Mouse (Mus musculus): ENCODE measurements at regions not wholly inside any gene's neighbourhood (a gene's known extent, or its start where the extent isn't known, plus 50 kb on each side); places are given as distances from the start of the nearest gene placed in this dataset.

- no peaks in the 10 kb centered on the region for H3K79me2 ChIP-seq (ENCODE audit: control insufficient read depth, insufficient read depth, low read length, poor library complexity)
These were observed 181.4 kb downstream of the Fam173b start for GRCm38 (mm10) chr15:31783081-31783480.

DNA sequence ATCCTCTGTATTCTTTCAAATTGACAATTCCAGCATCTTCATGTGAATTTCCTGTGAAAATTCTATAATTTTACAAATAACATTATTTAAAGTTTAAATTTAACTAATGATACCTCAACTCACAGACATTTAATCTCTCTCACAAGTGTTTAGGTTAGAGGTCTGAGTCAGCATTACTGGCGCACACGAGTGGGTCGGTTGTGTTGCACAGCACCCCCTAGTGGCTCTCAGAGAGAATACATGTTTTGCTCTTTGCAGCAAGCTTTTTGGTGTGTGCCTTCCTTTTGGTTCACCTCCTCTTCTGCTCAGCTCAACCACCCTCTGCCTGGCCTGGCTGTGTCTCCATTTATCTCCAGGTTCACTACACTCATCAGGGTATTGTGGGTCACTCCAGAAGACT lies 183.4 kb downstream of the Fam173b start:
- peak; percentile 61 for DNase-seq (ENCODE audit: low read depth, low spot score)
- no peaks in the 10 kb centered on the region for H3K27me3 ChIP-seq (ENCODE audit: control insufficient read depth in 1 of 2, insufficient read depth in 2 of 2, low read length in 2 of 2)
- H3K36me3 ChIP-seq (ENCODE audit: control insufficient read depth in 1 of 2, insufficient read depth in 2 of 2, low read length in 2 of 2) = no peaks in the 10 kb centered on the region
- no peak overlapping the region for H3K27ac ChIP-seq (ENCODE audit: control insufficient read depth, low read depth, low read length)
- no peak overlapping the region for H3K9ac ChIP-seq (ENCODE audit: control insufficient read depth, low read depth, low read length, poor library complexity, severe bottlenecking)
- H3K4me3 ChIP-seq (ENCODE audit: control insufficient read depth in 1 of 2, insufficient read depth in 1 of 2, low read depth in 2 of 2, low read length in 2 of 2) = no peak overlapping the region
- no peaks in the 10 kb centered on the region for H3K79me2 ChIP-seq (ENCODE audit: control insufficient read depth, insufficient read depth, low read length, poor library complexity)
- H3K4me1 ChIP-seq (ENCODE audit: control insufficient read depth in 1 of 2, insufficient read depth in 2 of 2, low read length in 2 of 2) = no peaks in the 10 kb centered on the region
- no peaks in the 10 kb centered on the region for H3K9me3 ChIP-seq (replicated peaks; ENCODE audit: insufficient read depth, low read length)
- no peak for TF ChIP-seq HCFC1 (IDR thresholded peaks at IDR 0.05; ENCODE audit: low read depth, low read length)
- no peak for TF ChIP-seq CHD2 (IDR thresholded peaks at IDR 0.05; ENCODE audit: low read length)
- TF ChIP-seq POLR2AphosphoS2 (IDR thresholded peaks at IDR 0.05; ENCODE audit: low read length) = no peak
- no peak for TF ChIP-seq MAZ (IDR thresholded peaks at IDR 0.05; ENCODE audit: low read depth, low read length)
- TF ChIP-seq GATA1 (IDR thresholded peaks at IDR 0.05; ENCODE audit: low read depth, low read length) = no peak
- TF ChIP-seq MEF2A (IDR thresholded peaks at IDR 0.05; ENCODE audit: extremely low read depth, insufficient replicate concordance, low read depth, low read length, poor library complexity, severe bottlenecking) = no peak
- no peak for TF ChIP-seq TAL1 (IDR thresholded peaks at IDR 0.05; ENCODE audit: low read length)
- TF ChIP-seq CHD1 (IDR thresholded peaks at IDR 0.05; ENCODE audit: low read depth, low read length) = no peak
- TF ChIP-seq BHLHE40 (IDR thresholded peaks at IDR 0.05; ENCODE audit: borderline replicate concordance, low read depth, low read length) = no peak
- no peak for TF ChIP-seq TBP (IDR thresholded peaks at IDR 0.05; ENCODE audit: low read depth, low read length)
- no peak for TF ChIP-seq MXI1 (IDR thresholded peaks at IDR 0.05; ENCODE audit: low read depth, low read length)
- TF ChIP-seq NELFE (IDR thresholded peaks at IDR 0.05; ENCODE audit: low read depth, low read length) = no peak
- no peak for TF ChIP-seq GABPA (IDR thresholded peaks at IDR 0.05; ENCODE audit: low read depth, low read length)
- no peak for TF ChIP-seq JUND (IDR thresholded peaks at IDR 0.05; ENCODE audit: low read depth, low read length)
- no peak for TF ChIP-seq KAT2A (conservative IDR thresholded peaks at IDR 0.05; ENCODE audit: low read depth, low read length)
- no peak for TF ChIP-seq POLR2AphosphoS5 (IDR thresholded peaks at IDR 0.05; ENCODE audit: borderline replicate concordance, low read depth, low read length)
- no peak for TF ChIP-seq EP300 (IDR thresholded peaks at IDR 0.05; ENCODE audit: low read depth in 1 of 2, low read length in 2 of 2)
- no peak for TF ChIP-seq RCOR1 (IDR thresholded peaks at IDR 0.05; ENCODE audit: low read depth, low read length)
- TF ChIP-seq UBTF (IDR thresholded peaks at IDR 0.05; ENCODE audit: borderline replicate concordance, insufficient read depth, low read depth, low read length) = no peak
- TF ChIP-seq SIN3A (IDR thresholded peaks at IDR 0.05; ENCODE audit: low read length) = no peak
- no peak for TF ChIP-seq ETS1 (IDR thresholded peaks at IDR 0.05; ENCODE audit: low read depth, low read length)
- no peak for TF ChIP-seq ZKSCAN1 (IDR thresholded peaks at IDR 0.05; ENCODE audit: low read depth, low read length)
- peak; percentile 94 for TF ChIP-seq MAFK (IDR thresholded peaks at IDR 0.05; ENCODE audit: borderline replicate concordance, low read depth, low read length)
- TF ChIP-seq SMC3 (IDR thresholded peaks at IDR 0.05; ENCODE audit: low read depth, low read length) = peak; percentile 78
- TF ChIP-seq MYC (IDR thresholded peaks at IDR 0.05; ENCODE audit: low read depth, low read length) = no peak
- peak; percentile 74 for TF ChIP-seq RAD21 (IDR thresholded peaks at IDR 0.05; ENCODE audit: low read depth, low read length)
- TF ChIP-seq ZNF384 (IDR thresholded peaks at IDR 0.05; ENCODE audit: low read depth, low read length) = no peak
- no peak for TF ChIP-seq TCF12 (IDR thresholded peaks at IDR 0.05; ENCODE audit: low read depth, low read length)
- no peak for TF ChIP-seq MYB (IDR thresholded peaks at IDR 0.05; ENCODE audit: low read depth, low read length)
- TF ChIP-seq ZMIZ1 (IDR thresholded peaks at IDR 0.05; ENCODE audit: low read depth, low read length) = no peak
- TF ChIP-seq USF1 (IDR thresholded peaks at IDR 0.05; ENCODE audit: low read depth, low read length) = no peak
- TF ChIP-seq ELF1 (IDR thresholded peaks at IDR 0.05; ENCODE audit: low read depth, low read length) = no peak
- TF ChIP-seq ZC3H11A (IDR thresholded peaks at IDR 0.05; ENCODE audit: low read depth, low read length) = peak; percentile 77

More at GRCm38 (mm10) chr15:31783081-31783480, 181.4 kb downstream of the Fam173b start:
- no peak overlapping the region for H3K27ac ChIP-seq (ENCODE audit: control insufficient read depth, low read depth, low read length)
- H3K27me3 ChIP-seq (ENCODE audit: control insufficient read depth in 1 of 2, insufficient read depth in 2 of 2, low read length in 2 of 2) = no peaks in the 10 kb centered on the region
- H3K36me3 ChIP-seq (ENCODE audit: control insufficient read depth in 1 of 2, insufficient read depth in 2 of 2, low read length in 2 of 2) = no peaks in the 10 kb centered on the region
- no peak for DNase-seq (ENCODE audit: low read depth, low spot score)
- H3K9ac ChIP-seq (ENCODE audit: control insufficient read depth, low read depth, low read length, poor library complexity, severe bottlenecking) = no peak overlapping the region
- TF ChIP-seq NRF1 (IDR thresholded peaks at IDR 0.05; ENCODE audit: insufficient read depth, low read depth, low read length, poor library complexity, severe bottlenecking) (no peak), POLR2AphosphoS5 (IDR thresholded peaks at IDR 0.05; ENCODE audit: borderline replicate concordance, low read depth, low read length) (no peak)
- H3K4me3 ChIP-seq (ENCODE audit: control insufficient read depth in 1 of 2, insufficient read depth in 1 of 2, low read depth in 2 of 2, low read length in 2 of 2) = no peak overlapping the region
- no peaks in the 10 kb centered on the region for H3K9me3 ChIP-seq (replicated peaks; ENCODE audit: insufficient read depth, low read length)
- H3K4me1 ChIP-seq (ENCODE audit: control insufficient read depth in 1 of 2, insufficient read depth in 2 of 2, low read length in 2 of 2) = no peaks in the 10 kb centered on the region
